Mouse (Mus musculus) cerebellum, adult 2 months (tissue): ENCODE results near the gene S100a4. TPM values are rescaled to one million over a fixed set of nuclear protein-coding genes. Genes with fewer than 3 reads are reported as not detected.

Experiments used
- DNase-seq, 2 experiments: peaks; one replicate each; pipeline ENCODE4 v3.0.0; 2021
- H3K27ac ChIP-seq: fragments of 200-500 bp; 2 replicates; pipeline ENCODE4 v1.5.1; 2012; ENCODE audit warnings: low read length, control low read depth, inconsistent platforms; ENCODE audit not compliant: insufficient read depth
- H3K27me3 ChIP-seq: fragments of 200-500 bp; 2 replicates; pipeline ENCODE4 v1.6.1; 2012; ENCODE audit warnings: inconsistent platforms, mild to moderate bottlenecking, low read length, moderate library complexity; ENCODE audit not compliant: control insufficient read depth, insufficient read depth
- H3K4me1 ChIP-seq: fragments of 200-500 bp; 2 replicates; pipeline ENCODE4 v1.6.1; 2011; ENCODE audit warnings: low read length; ENCODE audit not compliant: control insufficient read depth, insufficient read depth
- H3K4me3 ChIP-seq: fragments of 200-500 bp; replicated peaks from 2 replicates; pipeline ENCODE3; 2011; ENCODE audit warnings: mild to moderate bottlenecking, low read depth, low read length, control low read depth; ENCODE audit not compliant: insufficient read depth
- CTCF ChIP-seq: fragments of 200-500 bp; IDR thresholded peaks from 2 replicates; pipeline ENCODE4 v1.5.1; 2011; ENCODE audit warnings: low read depth, mild to moderate bottlenecking, control low read depth, low read length, moderate library complexity, borderline replicate concordance; ENCODE audit not compliant: insufficient read depth
- POLR2A ChIP-seq: fragments of 200-500 bp; IDR thresholded peaks from 2 replicates; pipeline ENCODE4 v1.6.1; 2011; ENCODE audit warnings: low read length, control low read depth, borderline replicate concordance; ENCODE audit not compliant: insufficient read depth
- WGBS: fragments of 180-500 bp; shearing (Covaris S2); methylation state at CpG from one replicate; pipeline ENCODE4 v1.1.7; 2018; 5-methylcytosine and 5-hydroxymethylcytosine counted together
- polyA plus RNA-seq: library from polyadenylated mRNA; depleted of rRNA; stranded (reverse); fragments of >200 nt; gene quantifications from 2 replicates; pipeline ENCODE4 v1.2.3, GENCODE M21; 2012

S100a4 gene
- polyA plus RNA-seq, 1 experiment, result 2.7 TPM

GRCm38 (mm10) chr3:90629298-90629697 is 25.7 kb downstream of the S100a4 start:
- no peak overlapping the region for H3K4me3 ChIP-seq
- no peaks in the 10 kb centered on the region for H3K27me3 ChIP-seq
- H3K4me1 ChIP-seq, result no peaks in the 10 kb centered on the region
- 76% methylated on average over 2 of the region's 2 CpGs for WGBS
- TF ChIP-seq CTCF (no peak), POLR2A (no peak)
- no peak for DNase-seq
- no peak overlapping the region for H3K27ac ChIP-seq

GRCm38 (mm10) chr3:90631984-90632383 is 28.4 kb downstream of the S100a4 start:
- TF ChIP-seq CTCF, result no peak
- TF ChIP-seq POLR2A, result no peak
- no peak for DNase-seq
- no peak overlapping the region for H3K27ac ChIP-seq
- H3K4me3 ChIP-seq, result no peak overlapping the region
- H3K4me1 ChIP-seq, result no peaks in the 10 kb centered on the region
- no peaks in the 10 kb centered on the region for H3K27me3 ChIP-seq
- WGBS, result 78% methylated on average over 2 of the region's 2 CpGs

GRCm38 (mm10) chr3:90638511-90639275 is 35.1 kb downstream of the S100a4 start:
- TF ChIP-seq POLR2A (no peak), CTCF (no peak)
- Histone ChIP-seq H3K27ac (no peak overlapping the region), H3K4me3 (no peak overlapping the region), H3K27me3 (no peaks in the 10 kb centered on the region), H3K4me1 (no peaks in the 10 kb centered on the region)
- no peak for DNase-seq
- 53% methylated on average over 1 of the region's 1 CpGs for WGBS

GRCm38 (mm10) chr3:90639511-90640154 is 36.1 kb downstream of the S100a4 start:
- 53% methylated on average over 7 of the region's 7 CpGs for whole genome bisulfite sequencing
- Histone ChIP-seq H3K27me3 (no peaks in the 10 kb centered on the region), H3K4me1 (no peaks in the 10 kb centered on the region), H3K27ac (no peak overlapping the region), H3K4me3 (no peak overlapping the region)
- TF ChIP-seq CTCF (peak; percentile 55), POLR2A (no peak)
- no peak for DNase-seq

- 86% methylated on average over 7 of the region's 7 CpGs for WGBS
- H3K27ac ChIP-seq, result no peak overlapping the region
- no peaks in the 10 kb centered on the region for H3K4me1 ChIP-seq
- TF ChIP-seq CTCF (no peak), POLR2A (no peak)
- H3K27me3 ChIP-seq, result no peaks in the 10 kb centered on the region
- H3K4me3 ChIP-seq, result no peak overlapping the region
- DNase-seq, result no peak
Measured at GRCm38 (mm10) chr3:90640981-90641380, 37.4 kb downstream of the S100a4 start.

GRCm38 (mm10) chr3:90644220-90644619 is 40.6 kb downstream of the S100a4 start:
- no peak overlapping the region for H3K4me3 ChIP-seq
- 46% methylated on average over 3 of the region's 3 CpGs for WGBS
- TF ChIP-seq CTCF (peak; percentile 27; the same call in 1 of the 2 replicates), POLR2A (no peak)
- no peaks in the 10 kb centered on the region for H3K27me3 ChIP-seq
- H3K4me1 ChIP-seq, result no peaks in the 10 kb centered on the region
- DNase-seq, result no peak
- H3K27ac ChIP-seq, result no peak overlapping the region

GRCm38 (mm10) chr3:90647291-90647690 is 43.7 kb downstream of the S100a4 start:
- no peak overlapping the region for H3K27ac ChIP-seq
- no peaks in the 10 kb centered on the region for H3K27me3 ChIP-seq
- no peak for DNase-seq
- no peaks in the 10 kb centered on the region for H3K4me1 ChIP-seq
- TF ChIP-seq POLR2A, result no peak
- no peak for TF ChIP-seq CTCF
- no peak overlapping the region for H3K4me3 ChIP-seq
- 78% methylated on average over 1 of the region's 1 CpGs for WGBS

GRCm38 (mm10) chr3:90648981-90649380 is 45.4 kb downstream of the S100a4 start:
- no peak for DNase-seq
- TF ChIP-seq CTCF, result no peak
- no peak for TF ChIP-seq POLR2A
- no peaks in the 10 kb centered on the region for H3K27me3 ChIP-seq
- no peaks in the 10 kb centered on the region for H3K4me1 ChIP-seq
- H3K4me3 ChIP-seq, result no peak overlapping the region
- no peak overlapping the region for H3K27ac ChIP-seq
